Mouse (Mus musculus): ENCODE data around the gene Ppp2r1b.

Gene Ppp2r1b

GRCm38 (mm10) chr9:50867015-50867414, 21.9 kb downstream of the Ppp2r1b start:
- DNase-seq (ENCODE audit: low read depth) = no peak

- DNase-seq (ENCODE audit: low read depth) = no peak
Measured at GRCm38 (mm10) chr9:50868182-50868581, 23.1 kb downstream of the Ppp2r1b start.

GRCm38 (mm10) chr9:50873210-50873609, 28.1 kb downstream of the Ppp2r1b start:
- DNase-seq (ENCODE audit: low read depth) = no peak

- DNase-seq (ENCODE audit: low read depth) = no peak
Measured at GRCm38 (mm10) chr9:50874031-50874430, 28.9 kb downstream of the Ppp2r1b start.

- DNase-seq (ENCODE audit: low read depth) = no peak
Measured at GRCm38 (mm10) chr9:50875470-50875869, 30.4 kb downstream of the Ppp2r1b start.

GRCm38 (mm10) chr9:50876287-50876686, 31.2 kb downstream of the Ppp2r1b start:
- DNase-seq (ENCODE audit: low read depth) = no peak

GRCm38 (mm10) chr9:50877431-50877830, 32.3 kb downstream of the Ppp2r1b start:
- no peak for DNase-seq (ENCODE audit: low read depth)

- no peak for DNase-seq (ENCODE audit: low read depth)
Measured at GRCm38 (mm10) chr9:50882183-50882582, 37.1 kb downstream of the Ppp2r1b start.

GRCm38 (mm10) chr9:50884093-50884492, 39.0 kb downstream of the Ppp2r1b start:
- DNase-seq (ENCODE audit: low read depth) = no peak

GRCm38 (mm10) chr9:50884741-50885599, 39.9 kb downstream of the Ppp2r1b start:
- peak; percentile 87 for DNase-seq (ENCODE audit: low read depth)

GRCm38 (mm10) chr9:50885600-50885987, 40.5 kb downstream of the Ppp2r1b start:
- no peak for DNase-seq (ENCODE audit: low read depth)

GRCm38 (mm10) chr9:50886870-50887269, 41.8 kb downstream of the Ppp2r1b start:
- no peak for DNase-seq (ENCODE audit: low read depth)

GRCm38 (mm10) chr9:50887351-50887750, 42.2 kb downstream of the Ppp2r1b start:
- peak; percentile 94 for DNase-seq (ENCODE audit: low read depth)

GRCm38 (mm10) chr9:50889211-50889610, 44.1 kb downstream of the Ppp2r1b start:
- DNase-seq (ENCODE audit: low read depth) = no peak

GRCm38 (mm10) chr9:50889964-50890363, 44.9 kb downstream of the Ppp2r1b start:
- DNase-seq (ENCODE audit: low read depth) = no peak

GRCm38 (mm10) chr9:50890494-50891090, 45.5 kb downstream of the Ppp2r1b start:
- DNase-seq (ENCODE audit: low read depth) = no peak

GRCm38 (mm10) chr9:50893665-50894064, 48.6 kb downstream of the Ppp2r1b start:
- peak; percentile 80 for DNase-seq (ENCODE audit: low read depth)

- DNase-seq (ENCODE audit: low read depth) = peak; percentile 94
Measured at GRCm38 (mm10) chr9:50900026-50900920, 55.2 kb downstream of the Ppp2r1b start.

- no peak for DNase-seq (ENCODE audit: low read depth)
Measured at GRCm38 (mm10) chr9:50904196-50904847, 59.2 kb downstream of the Ppp2r1b start.

- DNase-seq (ENCODE audit: low read depth) = no peak
Measured at GRCm38 (mm10) chr9:50905321-50905720, 60.2 kb downstream of the Ppp2r1b start.

GRCm38 (mm10) chr9:50911861-50912515, 66.9 kb downstream of the Ppp2r1b start:
- DNase-seq (ENCODE audit: low read depth) = no peak

Measured in fibroblast of lung, adult 2 months (primary cell).